ENCODE assay signal across 8 mouse cellular contexts in genomic region chr4:148087907-148088527, GRCm38 (mm10). TPM values are rescaled to one million over a fixed set of nuclear protein-coding genes. Genes with fewer than 3 reads are reported as not detected.
DNase-seq lines count a peak whose midpoint lies in the region; ATAC-seq and TF ChIP-seq lines count a peak whose summit lies in the region.

Agtrap (minus strand) TSS chr4:148088031.

- TF ChIP-seq CTCF in left cerebral cortex, adult 2 months (IDR thresholded peaks at IDR 0.05) = no peak

- 4% methylated on average over 34 of the region's 34 CpGs for WGBS in hindbrain, embryonic 16.5 days

- peak within 1 kb of the TSS; percentile 76 for H3K27ac ChIP-seq in hindbrain, embryonic 16.5 days (ENCODE audit: low read depth, low read length)
- peak within 1 kb of the TSS; percentile 77 for H3K27ac ChIP-seq in left cerebral cortex, adult 2 months

- intact Hi-C loops in left cerebral cortex, adult 2 months (cut with DNase I) = no loop called here

- no peaks in the 10 kb centered on the region for H3K9me3 ChIP-seq in hindbrain, embryonic 16.5 days (ENCODE audit: control insufficient read depth, low read length)

- peak; percentile 93 for ATAC-seq in hindbrain, embryonic 16.5 days
- peak; percentile 81 for ATAC-seq in megakaryocyte, adult 5-6 weeks (ENCODE audit: poor library complexity, severe bottlenecking)

- H3K4me2 ChIP-seq in hindbrain, embryonic 16.5 days (ENCODE audit: low read length) = peak within 1 kb of the TSS; percentile 79

- peak; percentile 85 for DNase-seq in WW6 (ENCODE audit: low read depth, low spot score)
- peak; percentile 89 to 91 for DNase-seq in cerebellum, postnatal 4 days (ENCODE audit: low spot score in 2 of 2)
- peak; percentile 96 for DNase-seq in gastrocnemius, adult 18-20 months (ENCODE audit: low spot score)
- peak; percentile 92 to 94 for DNase-seq in left cerebral cortex, adult 2 months (ENCODE audit: extremely low spot score in 1 of 2, low spot score in 2 of 2)
- DNase-seq in right cerebral cortex, adult 2 months (ENCODE audit: low spot score in 2 of 2) = peak; percentile 94 to 96
- DNase-seq in urinary bladder, postnatal 14 days (ENCODE audit: low spot score) = peak; percentile 95

- H3K36me3 ChIP-seq in hindbrain, embryonic 16.5 days (ENCODE audit: control insufficient read depth, insufficient read depth, low read length) = no peaks in the 10 kb centered on the region

- H3K4me1 ChIP-seq in hindbrain, embryonic 16.5 days (ENCODE audit: control insufficient read depth, insufficient read depth, low read depth, low read length) = peaks cover 13% of the 10 kb centered on the region

- peak within 1 kb of the TSS; percentile 53 for H3K4me3 ChIP-seq in hindbrain, embryonic 16.5 days (ENCODE audit: low read length)
- H3K4me3 ChIP-seq in left cerebral cortex, adult 2 months = peak within 1 kb of the TSS; percentile 65

- no peaks in the 10 kb centered on the region for H3K27me3 ChIP-seq in hindbrain, embryonic 16.5 days (replicated peaks; ENCODE audit: control insufficient read depth, insufficient read depth, low read length)

- H3K9ac ChIP-seq in hindbrain, embryonic 16.5 days (ENCODE audit: low read depth, low read length) = peak within 1 kb of the TSS; percentile 71

RNA-seq across cellular contexts. Expression of gene Agtrap, which starts in this region (rescaled TPM):
- total RNA-seq in gastrocnemius, adult 18-20 months (2021) = 10 to 100 TPM in 1 of 2 experiments, 1 to 10 TPM in 1; 9.3 to 12.8 TPM
- polyA plus RNA-seq in hindbrain, embryonic 16.5 days (2015; fragmentation: Nextera tagmentation; extraction: Ambion mirVana) = 7.4 and 9.3 TPM in 2 replicates
- total RNA-seq in left cerebral cortex, adult 2 months (2021) = 10 to 100 TPM in 1 of 2 experiments, 1 to 10 TPM in 1; 6.6 to 10.2 TPM
- total RNA-seq in megakaryocyte, adult 5-6 weeks (2015) = 13.8 and 19.0 TPM in 2 replicates
- 31.9 and 36.0 TPM in 2 replicates for total RNA-seq in megakaryocyte, adult 5-6 weeks (2017)

Comparison
In these comparisons a context has a peak if more than half of its experiments do, and no peak if none do; other contexts are left out.
1. Peak in every context shown above with its lines: DNase-seq, ATAC-seq, H3K4me3 ChIP-seq and H3K27ac ChIP-seq.